Mouse (Mus musculus): ENCODE results near the gene Irx1.

DNA sequence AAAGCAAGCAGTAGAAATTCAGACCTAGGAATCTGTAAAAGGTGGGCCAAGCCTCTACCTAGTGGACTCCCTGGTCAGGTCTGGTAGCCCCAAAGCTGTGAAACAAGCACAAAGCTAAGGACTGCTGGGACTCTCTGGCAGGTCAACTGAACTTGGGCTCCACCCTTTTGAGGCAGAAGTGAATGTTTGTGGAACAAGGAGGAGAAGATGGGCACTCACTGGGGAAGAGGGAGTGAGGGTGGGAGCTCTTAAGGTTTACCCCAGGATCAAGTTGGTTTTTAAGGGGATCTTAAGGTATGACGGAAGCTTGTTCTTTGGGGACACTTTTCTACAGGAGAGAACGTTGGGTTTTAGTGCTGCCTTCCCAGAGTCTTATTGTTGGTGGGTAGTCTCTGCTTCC is 3.1 kb upstream of the Irx1 start:
- TF ChIP-seq HCFC1 (IDR thresholded peaks at IDR 0.05; ENCODE audit: borderline replicate concordance, insufficient read depth, low read length) (no peak), ZC3H11A (IDR thresholded peaks at IDR 0.05; ENCODE audit: borderline replicate concordance, low read depth, low read length) (no peak), CHD2 (IDR thresholded peaks at IDR 0.05; ENCODE audit: low read depth, low read length) (no peak)

Measured in ES-E14 (cell line).